Mouse (Mus musculus): ENCODE measurements around the gene AC124502.3. TPM values are rescaled to one million over a fixed set of nuclear protein-coding genes. Genes with fewer than 3 reads are reported as not detected.

The AC124502.3 gene
- polyA plus RNA-seq, 1 experiment, result 0.98 TPM

DNA sequence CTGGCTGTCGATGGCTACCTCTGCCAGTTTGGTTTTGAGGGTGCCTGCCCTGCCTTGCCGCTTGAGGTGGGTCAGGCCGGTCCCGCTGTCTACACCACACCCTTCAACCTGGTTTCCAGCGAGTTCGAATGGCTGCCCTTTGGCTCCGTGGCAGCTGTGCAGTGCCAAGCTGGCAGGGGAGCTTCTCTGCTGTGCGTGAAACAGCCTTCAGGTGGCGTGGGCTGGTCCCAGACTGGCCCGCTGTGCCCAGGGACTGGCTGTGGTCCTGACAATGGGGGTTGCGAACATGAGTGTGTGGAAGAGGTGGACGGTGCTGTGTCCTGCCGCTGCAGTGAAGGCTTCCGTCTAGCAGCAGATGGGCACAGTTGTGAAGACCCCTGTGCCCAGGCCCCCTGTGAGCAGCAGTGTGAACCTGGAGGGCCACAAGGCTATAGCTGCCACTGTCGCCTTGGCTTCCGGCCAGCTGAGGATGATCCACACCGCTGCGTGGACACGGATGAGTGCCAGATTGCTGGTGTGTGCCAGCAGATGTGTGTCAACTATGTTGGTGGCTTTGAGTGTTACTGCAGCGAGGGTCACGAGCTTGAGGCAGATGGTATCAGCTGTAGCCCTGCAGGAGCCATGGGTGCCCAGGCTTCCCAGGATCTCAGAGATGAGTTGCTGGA is 30.0 kb downstream of the AC124502.3 start:
- TF ChIP-seq POLR2A (IDR thresholded peaks at IDR 0.05; ENCODE audit: control insufficient read depth, low read depth, low read length) (no peak), CTCF (IDR thresholded peaks at IDR 0.05; ENCODE audit: control insufficient read depth, insufficient read depth, insufficient replicate concordance, low read depth, low read length) (0 out of 2 replicates have a peak, but pooled peaks have one; percentile 1)
- no peaks in the 10 kb centered on the region for H3K27me3 ChIP-seq (ENCODE audit: control insufficient read depth, insufficient read depth, low read length)
- H3K4me3 ChIP-seq (ENCODE audit: control insufficient read depth, low read depth, low read length), result peak overlapping the region; percentile 52
- H3K4me1 ChIP-seq (ENCODE audit: control insufficient read depth, insufficient read depth, low read length), result peaks cover 35% of the 10 kb centered on the region
- H3K36me3 ChIP-seq (ENCODE audit: control insufficient read depth, insufficient read depth, low read length), result no peaks in the 10 kb centered on the region
- no peak overlapping the region for H3K27ac ChIP-seq (ENCODE audit: control insufficient read depth, insufficient read depth, low read depth, low read length)

DNA sequence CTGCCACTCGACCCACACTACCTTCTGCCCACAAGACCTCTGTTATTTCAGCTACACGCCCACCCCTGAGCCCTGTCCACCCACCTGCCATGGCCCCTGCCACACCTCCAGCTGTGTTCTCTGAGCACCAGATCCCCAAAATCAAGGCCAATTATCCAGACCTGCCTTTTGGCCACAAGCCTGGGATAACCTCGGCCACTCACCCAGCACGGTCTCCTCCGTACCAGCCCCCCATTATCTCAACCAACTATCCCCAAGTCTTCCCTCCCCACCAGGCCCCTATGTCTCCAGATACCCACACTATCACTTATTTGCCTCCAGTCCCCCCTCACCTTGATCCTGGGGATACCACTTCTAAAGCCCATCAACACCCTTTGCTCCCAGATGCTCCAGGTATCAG is 30.8 kb downstream of the AC124502.3 start:
- H3K36me3 ChIP-seq (ENCODE audit: control insufficient read depth, insufficient read depth, low read length), result no peaks in the 10 kb centered on the region
- no peaks in the 10 kb centered on the region for H3K27me3 ChIP-seq (ENCODE audit: control insufficient read depth, insufficient read depth, low read length)
- no peak overlapping the region for H3K27ac ChIP-seq (ENCODE audit: control insufficient read depth, insufficient read depth, low read depth, low read length)
- H3K4me3 ChIP-seq (ENCODE audit: control insufficient read depth, low read depth, low read length), result no peak overlapping the region
- peaks cover 35% of the 10 kb centered on the region for H3K4me1 ChIP-seq (ENCODE audit: control insufficient read depth, insufficient read depth, low read length)
- no peak for TF ChIP-seq CTCF (IDR thresholded peaks at IDR 0.05; ENCODE audit: control insufficient read depth, insufficient read depth, insufficient replicate concordance, low read depth, low read length)

GRCm38 (mm10) chr19:5069978-5070377 is 31.3 kb downstream of the AC124502.3 start:
- TF ChIP-seq POLR2A (IDR thresholded peaks at IDR 0.05; ENCODE audit: control insufficient read depth, low read depth, low read length) (no peak), CTCF (IDR thresholded peaks at IDR 0.05; ENCODE audit: control insufficient read depth, insufficient read depth, insufficient replicate concordance, low read depth, low read length) (no peak)
- Histone ChIP-seq H3K36me3 (ENCODE audit: control insufficient read depth, insufficient read depth, low read length) (no peaks in the 10 kb centered on the region), H3K4me3 (ENCODE audit: control insufficient read depth, low read depth, low read length) (peak overlapping the region; percentile 28), H3K4me1 (ENCODE audit: control insufficient read depth, insufficient read depth, low read length) (peaks cover 35% of the 10 kb centered on the region), H3K27ac (ENCODE audit: control insufficient read depth, insufficient read depth, low read depth, low read length) (no peak overlapping the region), H3K27me3 (ENCODE audit: control insufficient read depth, insufficient read depth, low read length) (no peaks in the 10 kb centered on the region)

DNA sequence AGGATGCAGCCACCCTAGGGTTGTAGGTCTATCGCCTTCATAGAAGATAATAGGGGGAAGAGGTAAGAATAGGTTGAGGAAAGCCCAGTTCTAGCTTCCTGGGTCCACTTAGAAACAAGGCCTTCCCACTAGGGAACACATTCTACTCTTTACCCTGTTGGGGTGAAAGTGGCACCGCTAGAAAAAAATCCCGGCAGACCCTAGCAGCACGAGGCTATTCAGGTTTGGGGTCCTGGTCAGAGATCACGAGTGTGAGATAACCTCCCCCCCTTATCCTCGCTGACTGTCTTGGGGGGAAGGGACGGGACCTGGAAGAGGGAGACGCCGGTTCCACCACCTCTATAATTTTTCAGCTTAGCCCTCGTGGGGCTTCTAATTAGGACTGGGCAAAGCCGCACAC is 32.4 kb downstream of the AC124502.3 start:
- TF ChIP-seq POLR2A (IDR thresholded peaks at IDR 0.05; ENCODE audit: control insufficient read depth, low read depth, low read length) (no peak), CTCF (IDR thresholded peaks at IDR 0.05; ENCODE audit: control insufficient read depth, insufficient read depth, insufficient replicate concordance, low read depth, low read length) (no peak)
- no peaks in the 10 kb centered on the region for H3K27me3 ChIP-seq (ENCODE audit: control insufficient read depth, insufficient read depth, low read length)
- peak overlapping the region; percentile 83 for H3K4me3 ChIP-seq (ENCODE audit: control insufficient read depth, low read depth, low read length)
- H3K4me1 ChIP-seq (ENCODE audit: control insufficient read depth, insufficient read depth, low read length), result peaks cover 35% of the 10 kb centered on the region
- no peaks in the 10 kb centered on the region for H3K36me3 ChIP-seq (ENCODE audit: control insufficient read depth, insufficient read depth, low read length)
- no peak overlapping the region for H3K27ac ChIP-seq (ENCODE audit: control insufficient read depth, insufficient read depth, low read depth, low read length)

DNA sequence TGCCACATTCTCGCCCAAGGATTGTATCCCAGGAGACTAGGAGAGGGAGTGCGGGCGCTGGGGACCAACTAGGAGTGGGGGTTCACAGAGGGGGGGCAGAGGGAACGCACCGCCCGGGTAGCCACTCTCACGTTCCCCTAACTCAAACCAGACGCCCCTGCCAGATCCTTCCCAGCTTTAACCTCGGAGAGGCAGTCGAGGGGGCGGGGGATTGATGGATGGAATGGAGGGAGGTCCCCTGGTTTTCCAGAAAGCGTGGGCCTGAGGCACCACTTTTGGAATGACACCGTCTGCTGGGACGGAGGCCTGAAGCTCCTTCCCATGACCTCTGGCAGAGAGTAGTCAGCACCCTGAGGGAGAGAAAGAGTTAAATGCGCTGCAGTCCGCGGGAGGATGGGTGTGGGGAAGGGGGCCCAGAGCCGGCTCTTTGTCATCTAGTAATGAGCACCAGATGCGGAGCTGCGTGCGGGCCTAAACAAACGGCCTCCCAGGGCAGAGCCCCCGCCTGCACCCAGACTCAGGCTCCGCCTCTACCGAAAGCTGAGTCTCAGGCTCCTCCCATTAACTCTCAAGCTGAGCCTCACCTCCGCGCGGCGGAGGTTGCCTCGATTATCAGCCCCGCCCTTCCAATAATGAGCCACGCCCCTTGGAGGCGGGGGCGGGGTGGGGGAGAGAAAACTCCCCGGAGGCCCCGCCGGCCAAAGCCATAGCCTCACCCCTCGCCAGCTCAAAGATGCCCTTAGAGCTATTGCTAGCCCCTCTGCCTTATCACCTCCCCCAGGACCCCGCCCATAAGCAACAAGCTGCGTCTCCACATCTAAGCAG is 33.1 kb downstream of the AC124502.3 start:
- peaks cover 35% of the 10 kb centered on the region for H3K4me1 ChIP-seq (ENCODE audit: control insufficient read depth, insufficient read depth, low read length)
- no peak overlapping the region for H3K27ac ChIP-seq (ENCODE audit: control insufficient read depth, insufficient read depth, low read depth, low read length)
- H3K27me3 ChIP-seq (ENCODE audit: control insufficient read depth, insufficient read depth, low read length), result no peaks in the 10 kb centered on the region
- no peaks in the 10 kb centered on the region for H3K36me3 ChIP-seq (ENCODE audit: control insufficient read depth, insufficient read depth, low read length)
- H3K4me3 ChIP-seq (ENCODE audit: control insufficient read depth, low read depth, low read length), result peak overlapping the region; percentile 83
- TF ChIP-seq CTCF (IDR thresholded peaks at IDR 0.05; ENCODE audit: control insufficient read depth, insufficient read depth, insufficient replicate concordance, low read depth, low read length), result no peak
- TF ChIP-seq POLR2A (IDR thresholded peaks at IDR 0.05; ENCODE audit: control insufficient read depth, low read depth, low read length), result peak; percentile 29; the same call in 1 of the 2 replicates

DNA sequence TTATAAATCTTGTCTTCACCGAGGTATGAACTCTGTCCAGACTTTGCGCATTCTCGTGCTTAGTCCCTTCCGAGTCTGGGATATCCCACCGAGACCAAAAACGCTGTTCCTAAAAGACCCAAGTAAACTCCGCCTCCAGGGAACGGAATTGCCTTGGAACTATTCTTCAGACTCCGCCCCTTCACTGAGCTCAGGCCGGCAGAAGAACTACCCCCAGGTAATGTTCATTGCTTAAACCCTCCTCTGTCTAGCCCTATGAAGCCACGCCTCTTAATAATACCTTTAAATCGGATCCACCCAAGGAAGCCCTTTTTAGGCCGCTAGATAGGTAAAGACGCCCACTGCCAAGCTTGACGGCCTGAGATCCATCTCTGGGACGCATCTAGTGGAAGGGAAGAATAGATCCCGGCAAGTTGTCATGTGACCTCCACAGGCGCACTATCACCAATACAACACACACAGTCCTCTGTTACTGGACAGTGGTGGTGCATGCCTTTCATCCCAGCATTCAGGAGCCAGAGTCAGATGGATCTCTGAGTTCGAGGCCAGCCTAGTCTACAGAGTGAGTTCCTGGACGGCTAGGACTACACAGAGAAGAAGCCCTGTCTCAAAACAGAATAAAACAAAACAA is 33.8 kb downstream of the AC124502.3 start:
- Histone ChIP-seq H3K4me1 (ENCODE audit: control insufficient read depth, insufficient read depth, low read length) (peaks cover 29% of the 10 kb centered on the region), H3K27ac (ENCODE audit: control insufficient read depth, insufficient read depth, low read depth, low read length) (no peak overlapping the region), H3K4me3 (ENCODE audit: control insufficient read depth, low read depth, low read length) (peak overlapping the region; percentile 83), H3K27me3 (ENCODE audit: control insufficient read depth, insufficient read depth, low read length) (no peaks in the 10 kb centered on the region), H3K36me3 (ENCODE audit: control insufficient read depth, insufficient read depth, low read length) (no peaks in the 10 kb centered on the region)
- TF ChIP-seq POLR2A (IDR thresholded peaks at IDR 0.05; ENCODE audit: control insufficient read depth, low read depth, low read length) (no peak), CTCF (IDR thresholded peaks at IDR 0.05; ENCODE audit: control insufficient read depth, insufficient read depth, insufficient replicate concordance, low read depth, low read length) (no peak)

DNA sequence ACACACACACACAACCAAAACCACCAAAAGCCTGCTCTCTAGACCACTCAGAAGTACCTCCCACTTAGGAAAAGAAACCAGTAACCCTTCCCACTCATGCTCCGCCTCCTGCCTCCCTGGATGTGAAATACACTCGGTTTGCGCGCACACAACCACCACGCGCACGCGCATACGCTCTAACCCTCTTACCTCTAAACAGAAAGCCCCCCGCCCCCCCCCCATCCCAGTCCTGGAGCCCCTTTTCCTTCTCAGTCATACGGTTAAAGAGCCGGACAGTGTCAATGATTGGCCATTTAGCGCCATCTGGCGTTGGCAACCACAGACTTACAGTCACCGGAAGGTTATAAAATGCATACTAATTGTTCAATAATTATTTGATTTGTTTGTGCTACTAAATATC is 34.3 kb downstream of the AC124502.3 start:
- Histone ChIP-seq H3K36me3 (ENCODE audit: control insufficient read depth, insufficient read depth, low read length) (no peaks in the 10 kb centered on the region), H3K27ac (ENCODE audit: control insufficient read depth, insufficient read depth, low read depth, low read length) (no peak overlapping the region), H3K4me1 (ENCODE audit: control insufficient read depth, insufficient read depth, low read length) (peaks cover 29% of the 10 kb centered on the region), H3K27me3 (ENCODE audit: control insufficient read depth, insufficient read depth, low read length) (no peaks in the 10 kb centered on the region), H3K4me3 (ENCODE audit: control insufficient read depth, low read depth, low read length) (peak overlapping the region; percentile 83)
- TF ChIP-seq CTCF (IDR thresholded peaks at IDR 0.05; ENCODE audit: control insufficient read depth, insufficient read depth, insufficient replicate concordance, low read depth, low read length) (0 out of 2 replicates have a peak, but pooled peaks have one; percentile 10), POLR2A (IDR thresholded peaks at IDR 0.05; ENCODE audit: control insufficient read depth, low read depth, low read length) (no peak)
